In the genomic region with DNA sequence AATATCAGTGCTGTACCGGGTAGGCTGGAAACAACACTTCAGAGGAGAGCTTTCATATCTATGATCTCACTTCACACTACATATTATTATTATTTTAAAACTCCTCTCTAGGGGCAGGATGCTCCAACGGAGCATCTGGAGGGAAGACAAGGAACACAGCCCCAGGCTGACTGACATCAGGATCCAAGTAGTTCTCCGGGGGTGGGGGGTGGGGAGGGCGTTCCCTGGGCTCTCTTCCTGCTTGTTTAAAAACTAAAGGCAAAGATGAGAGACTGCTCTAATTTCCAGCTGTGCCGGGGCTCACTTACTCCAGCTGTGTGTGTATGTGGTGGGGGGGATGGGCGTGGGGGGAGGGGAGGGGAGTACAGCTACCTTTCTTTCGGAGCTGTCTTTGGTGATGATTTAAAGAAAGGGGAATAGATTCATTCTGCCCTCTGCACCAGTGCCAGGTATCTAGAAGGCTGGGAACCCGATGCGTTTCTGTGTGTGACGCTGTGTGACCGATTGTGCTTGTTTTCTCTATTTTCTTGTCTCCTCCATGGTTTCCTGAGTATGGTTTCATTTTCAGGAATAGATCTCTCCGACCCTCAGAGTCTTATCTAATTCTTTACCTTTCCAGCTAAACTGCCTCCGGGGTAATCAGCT, we compare ENCODE assay signal across 8 mouse cellular contexts. TPM values are rescaled to one million over a fixed set of nuclear protein-coding genes. Genes with fewer than 3 reads are reported as not detected.
DNase-seq lines count a peak whose midpoint lies in the region; ATAC-seq lines count a peak whose summit lies in the region.

No protein-coding gene starts in this region.

- H3K4me1 ChIP-seq in lung, embryonic 16.5 days (replicated peaks; ENCODE audit: control insufficient read depth, insufficient read depth, low read length) = peaks cover 7% of the 10 kb centered on the region
- 0 out of 2 replicates have a peak, but pooled peaks cover 7% of the 10 kb centered on the region for H3K4me1 ChIP-seq in forebrain, embryonic 14.5 days (ENCODE audit: control insufficient read depth, insufficient read depth, low read length)
- H3K4me1 ChIP-seq in limb, embryonic 10.5 days = peaks cover 13% of the 10 kb centered on the region

- WGBS in lung, embryonic 16.5 days = 3% methylated on average over 13 of the region's 13 CpGs
- 10% methylated on average over 13 of the region's 13 CpGs for WGBS in forebrain, embryonic 14.5 days
- 11% methylated on average over 13 of the region's 13 CpGs for WGBS in limb, embryonic 10.5 days

- ATAC-seq in lung, embryonic 16.5 days (ENCODE audit: low read depth) = 0 out of 2 replicates have a peak, but pooled peaks have one; percentile 20
- peak; percentile 45 for ATAC-seq in forebrain, embryonic 14.5 days
- no peak for ATAC-seq in erythroid progenitor cell, adult 5-6 weeks (replicated peaks; ENCODE audit: low FRiP score, poor library complexity, severe bottlenecking)

- H3K4me2 ChIP-seq in lung, embryonic 16.5 days (ENCODE audit: low read depth, low read length) = peak overlapping the region; percentile 48
- peak overlapping the region; percentile 28 for H3K4me2 ChIP-seq in forebrain, embryonic 14.5 days (ENCODE audit: low read length)

- no peaks in the 10 kb centered on the region for H3K27me3 ChIP-seq in lung, embryonic 16.5 days (ENCODE audit: control insufficient read depth, insufficient read depth, low read depth, low read length)
- no peaks in the 10 kb centered on the region for H3K27me3 ChIP-seq in forebrain, embryonic 14.5 days (replicated peaks; ENCODE audit: control insufficient read depth, insufficient read depth, low read length)
- H3K27me3 ChIP-seq in limb, embryonic 10.5 days (ENCODE audit: low read depth, poor library complexity, severe bottlenecking) = no peaks in the 10 kb centered on the region

- no peak overlapping the region for H3K27ac ChIP-seq in lung, embryonic 16.5 days (ENCODE audit: low read length)
- H3K27ac ChIP-seq in forebrain, embryonic 14.5 days (ENCODE audit: low read depth, low read length) = no peak overlapping the region; the same call in 1 of the 2 replicates
- peak overlapping the region; percentile 56 for H3K27ac ChIP-seq in limb, embryonic 10.5 days

- no peaks in the 10 kb centered on the region for H3K36me3 ChIP-seq in lung, embryonic 16.5 days (ENCODE audit: control insufficient read depth, insufficient read depth, low read length)
- no peaks in the 10 kb centered on the region for H3K36me3 ChIP-seq in forebrain, embryonic 14.5 days (ENCODE audit: control insufficient read depth, insufficient read depth, low read length)
- no peaks in the 10 kb centered on the region for H3K36me3 ChIP-seq in limb, embryonic 10.5 days

- H3K9me3 ChIP-seq in lung, embryonic 16.5 days (ENCODE audit: control insufficient read depth, low read length) = no peaks in the 10 kb centered on the region
- no peaks in the 10 kb centered on the region for H3K9me3 ChIP-seq in forebrain, embryonic 14.5 days (replicated peaks; ENCODE audit: control insufficient read depth, low read length)
- H3K9me3 ChIP-seq in limb, embryonic 10.5 days (replicated peaks) = no peaks in the 10 kb centered on the region

- peak overlapping the region; percentile 33 for H3K9ac ChIP-seq in lung, embryonic 16.5 days (ENCODE audit: low read length)
- no peak overlapping the region for H3K9ac ChIP-seq in forebrain, embryonic 14.5 days (ENCODE audit: low read length)

- DNase-seq in lung, postnatal 25 days (ENCODE audit: low spot score) = no peak
- peak; percentile 37 for DNase-seq in forebrain, embryonic 14.5 days (ENCODE audit: low spot score)
- DNase-seq in limb, embryonic 10.5 days (ENCODE audit: low spot score) = peak; percentile 40
- peak; percentile 26 for DNase-seq in neural tube, embryonic 10.5 days (ENCODE audit: extremely low spot score, low spot score)
- no peak for DNase-seq in frontal cortex, postnatal 14 days (ENCODE audit: low spot score in 2 of 2)
- DNase-seq in adrenal gland, postnatal 4 days (ENCODE audit: low spot score in 2 of 2) = no peak

- H3K4me3 ChIP-seq in lung, embryonic 16.5 days (ENCODE audit: low read length) = peak overlapping the region; percentile 31
- H3K4me3 ChIP-seq in forebrain, embryonic 14.5 days (ENCODE audit: low read depth, low read length) = no peak overlapping the region
- peak overlapping the region; percentile 43 for H3K4me3 ChIP-seq in limb, embryonic 10.5 days

RNA-seq across cellular contexts. Expression of a gene that starts 5.8 kb away (rescaled TPM):
- polyA plus RNA-seq in lung, embryonic 16.5 days (2015; fragmentation: Nextera tagmentation; extraction: Ambion mirVana) = not detected in 2 replicates
- polyA plus RNA-seq in forebrain, embryonic 14.5 days (2014; fragmentation: Nextera tagmentation; extraction: Ambion mirVana) = not detected in 2 replicates
- polyA plus RNA-seq in limb, embryonic 10.5 days (2016; fragmentation: Nextera tagmentation; extraction: Ambion mirVana) = 0.18 TPM in 1 of 2 replicates, not detected in the other
- not detected in 2 replicates for total RNA-seq in erythroid progenitor cell, adult 5-6 weeks (2015; ENCODE audit: low replicate concordance)
- not detected in 2 replicates for total RNA-seq in erythroid progenitor cell, adult 5-6 weeks (2017; ENCODE audit: low replicate concordance)
- not detected for total RNA-seq in adrenal gland, postnatal 4 days (2021)

RNA-seq across cellular contexts. Expression of a gene that starts 34.6 kb away (rescaled TPM):
- polyA plus RNA-seq in lung, embryonic 16.5 days (2015; fragmentation: Nextera tagmentation; extraction: Ambion mirVana) = 11.8 and 12.5 TPM in 2 replicates
- polyA plus RNA-seq in forebrain, embryonic 14.5 days (2014; fragmentation: Nextera tagmentation; extraction: Ambion mirVana) = 14.8 and 26.9 TPM in 2 replicates
- polyA plus RNA-seq in limb, embryonic 10.5 days (2016; fragmentation: Nextera tagmentation; extraction: Ambion mirVana) = 9.2 and 9.5 TPM in 2 replicates
- 16.2 and 36.0 TPM in 2 replicates for total RNA-seq in erythroid progenitor cell, adult 5-6 weeks (2015; ENCODE audit: low replicate concordance)
- 22.6 and 30.4 TPM in 2 replicates for total RNA-seq in erythroid progenitor cell, adult 5-6 weeks (2017; ENCODE audit: low replicate concordance)
- 10 to 100 TPM; 44.6 to 45.0 TPM for total RNA-seq in adrenal gland, postnatal 4 days (2021)

Comparison
In these comparisons a context has a peak if more than half of its experiments do, and no peak if none do; other contexts are left out.
1. DNase-seq: peak in forebrain, embryonic 14.5 days (single experiment), limb, embryonic 10.5 days (single experiment) and neural tube, embryonic 10.5 days (single experiment); none in lung, postnatal 25 days (single experiment), frontal cortex, postnatal 14 days (0 of 2) and adrenal gland, postnatal 4 days (0 of 2).